Mouse (Mus musculus) lung, postnatal 0 days (tissue): Measurements from ENCODE around the gene Poc1a.

Source experiments
- CTCF ChIP-seq: IDR thresholded peaks from 2 replicates; pipeline ENCODE4 v1.5.1; 2016; ENCODE audit warnings: antibody characterized with exemption, mild to moderate bottlenecking
- EP300 ChIP-seq: IDR thresholded peaks from 2 replicates; pipeline ENCODE4 v1.6.1; 2016; ENCODE audit warnings: antibody characterized with exemption, mild to moderate bottlenecking, control low read depth

- no peak for TF ChIP-seq CTCF
- TF ChIP-seq EP300 = no peak
Observed at GRCm38 (mm10) chr9:106308983-106309382, 28.1 kb downstream of the Poc1a start.
